Mouse (Mus musculus): Measurements from ENCODE around the gene Ubash3b. TPM values are rescaled to one million over a fixed set of nuclear protein-coding genes. Genes with fewer than 3 reads are reported as not detected.

The Ubash3b gene
- polyA plus RNA-seq, 1 experiment from 2014 or later = 12.1 TPM

- 90% methylated on average over 9 of the region's 9 CpGs for WGBS
These were observed 26.0 kb upstream of the Ubash3b start for GRCm38 (mm10) chr9:41187498-41187897.

GRCm38 (mm10) chr9:41185331-41185730 is 23.8 kb upstream of the Ubash3b start:
- Histone ChIP-seq H3K9me3 (no peaks in the 10 kb centered on the region), H3K4me2 (replicated peaks) (no peak overlapping the region), H3K4me1 (replicated peaks) (0 out of 2 replicates have a peak, but pooled peaks cover 5% of the 10 kb centered on the region), H3K9ac (replicated peaks) (no peak overlapping the region), H3K27ac (no peak overlapping the region), H3K36me3 (no peaks in the 10 kb centered on the region), H3K4me3 (replicated peaks) (no peak overlapping the region), H3K27me3 (no peaks in the 10 kb centered on the region)
- WGBS = 62% methylated on average over 9 of the region's 9 CpGs
- no peak for ATAC-seq

More at GRCm38 (mm10) chr9:41187498-41187897, 26.0 kb upstream of the Ubash3b start:
- H3K9ac ChIP-seq (replicated peaks) = no peak overlapping the region
- no peaks in the 10 kb centered on the region for H3K36me3 ChIP-seq
- no peaks in the 10 kb centered on the region for H3K27me3 ChIP-seq
- no peak overlapping the region for H3K27ac ChIP-seq
- peaks cover 12% of the 10 kb centered on the region; the same call in 1 of the 2 replicates for H3K4me1 ChIP-seq (replicated peaks)
- no peak overlapping the region for H3K4me3 ChIP-seq (replicated peaks)
- ATAC-seq = no peak
- H3K4me2 ChIP-seq (replicated peaks) = no peak overlapping the region
- H3K9me3 ChIP-seq = no peaks in the 10 kb centered on the region

- Histone ChIP-seq H3K9ac (replicated peaks) (no peak overlapping the region), H3K27ac (no peak overlapping the region), H3K9me3 (no peaks in the 10 kb centered on the region), H3K27me3 (no peaks in the 10 kb centered on the region), H3K4me1 (replicated peaks) (0 out of 2 replicates have a peak, but pooled peaks cover 5% of the 10 kb centered on the region), H3K4me2 (replicated peaks) (no peak overlapping the region), H3K36me3 (no peaks in the 10 kb centered on the region), H3K4me3 (replicated peaks) (no peak overlapping the region)
- ATAC-seq = peak; percentile 66
These were observed 21.1 kb upstream of the Ubash3b start for GRCm38 (mm10) chr9:41182550-41182949.

GRCm38 (mm10) chr9:41181803-41182202 is 20.3 kb upstream of the Ubash3b start:
- no peak for ATAC-seq
- H3K4me1 ChIP-seq (replicated peaks) = 0 out of 2 replicates have a peak, but pooled peaks cover 5% of the 10 kb centered on the region
- no peaks in the 10 kb centered on the region for H3K9me3 ChIP-seq
- no peak overlapping the region for H3K9ac ChIP-seq (replicated peaks)
- no peak overlapping the region for H3K4me2 ChIP-seq (replicated peaks)
- H3K36me3 ChIP-seq = no peaks in the 10 kb centered on the region
- 85% methylated on average over 8 of the region's 8 CpGs for WGBS
- no peak overlapping the region for H3K27ac ChIP-seq
- H3K27me3 ChIP-seq = no peaks in the 10 kb centered on the region
- H3K4me3 ChIP-seq (replicated peaks) = no peak overlapping the region

GRCm38 (mm10) chr9:41181372-41181771 is 19.9 kb upstream of the Ubash3b start:
- Histone ChIP-seq H3K9me3 (no peaks in the 10 kb centered on the region), H3K4me3 (replicated peaks) (no peak overlapping the region), H3K9ac (replicated peaks) (no peak overlapping the region), H3K36me3 (no peaks in the 10 kb centered on the region), H3K27ac (no peak overlapping the region), H3K4me1 (replicated peaks) (0 out of 2 replicates have a peak, but pooled peaks cover 5% of the 10 kb centered on the region), H3K4me2 (replicated peaks) (no peak overlapping the region), H3K27me3 (no peaks in the 10 kb centered on the region)
- WGBS = 90% methylated on average over 9 of the region's 9 CpGs
- ATAC-seq = no peak

- Histone ChIP-seq H3K36me3 (no peaks in the 10 kb centered on the region), H3K9me3 (no peaks in the 10 kb centered on the region), H3K27me3 (no peaks in the 10 kb centered on the region), H3K27ac (no peak overlapping the region), H3K9ac (replicated peaks) (no peak overlapping the region), H3K4me2 (replicated peaks) (no peak overlapping the region), H3K4me1 (replicated peaks) (peaks cover 3% of the 10 kb centered on the region; the same call in 1 of the 2 replicates), H3K4me3 (replicated peaks) (no peak overlapping the region)
- WGBS = 89% methylated on average over 5 of the region's 5 CpGs
- no peak for ATAC-seq
These were observed 17.6 kb upstream of the Ubash3b start for GRCm38 (mm10) chr9:41179056-41179455.

GRCm38 (mm10) chr9:41173158-41173557 is 11.7 kb upstream of the Ubash3b start:
- H3K27me3 ChIP-seq = no peaks in the 10 kb centered on the region
- H3K9me3 ChIP-seq = no peaks in the 10 kb centered on the region
- peaks cover 3% of the 10 kb centered on the region; the same call in 1 of the 2 replicates for H3K4me1 ChIP-seq (replicated peaks)
- no peak overlapping the region for H3K27ac ChIP-seq
- no peak for ATAC-seq
- H3K9ac ChIP-seq (replicated peaks) = no peak overlapping the region
- no peaks in the 10 kb centered on the region for H3K36me3 ChIP-seq
- WGBS = 81% methylated on average over 3 of the region's 3 CpGs
- no peak overlapping the region for H3K4me3 ChIP-seq (replicated peaks)
- H3K4me2 ChIP-seq (replicated peaks) = no peak overlapping the region

- H3K9ac ChIP-seq (replicated peaks) = no peak overlapping the region
- no peak for ATAC-seq
- H3K27me3 ChIP-seq = no peaks in the 10 kb centered on the region
- H3K4me2 ChIP-seq (replicated peaks) = no peak overlapping the region
- WGBS = 93% methylated on average over 8 of the region's 8 CpGs
- peaks cover 3% of the 10 kb centered on the region; the same call in 1 of the 2 replicates for H3K4me1 ChIP-seq (replicated peaks)
- no peak overlapping the region for H3K4me3 ChIP-seq (replicated peaks)
- no peaks in the 10 kb centered on the region for H3K9me3 ChIP-seq
- H3K36me3 ChIP-seq = no peaks in the 10 kb centered on the region
- H3K27ac ChIP-seq = no peak overlapping the region
These were observed 10.9 kb upstream of the Ubash3b start for GRCm38 (mm10) chr9:41172426-41172825.

- no peaks in the 10 kb centered on the region for H3K27me3 ChIP-seq
- peaks cover 3% of the 10 kb centered on the region; the same call in 1 of the 2 replicates for H3K4me1 ChIP-seq (replicated peaks)
- no peak overlapping the region for H3K4me2 ChIP-seq (replicated peaks)
- H3K9ac ChIP-seq (replicated peaks) = no peak overlapping the region
- no peaks in the 10 kb centered on the region for H3K36me3 ChIP-seq
- ATAC-seq = no peak
- WGBS = 83% methylated on average over 8 of the region's 8 CpGs
- no peak overlapping the region for H3K4me3 ChIP-seq (replicated peaks)
- H3K9me3 ChIP-seq = no peaks in the 10 kb centered on the region
- no peak overlapping the region for H3K27ac ChIP-seq
These were observed 8.5 kb upstream of the Ubash3b start for GRCm38 (mm10) chr9:41170026-41170425.

- WGBS = 76% methylated on average over 2 of the region's 2 CpGs
- H3K4me3 ChIP-seq (replicated peaks) = no peak overlapping the region
These were observed 7.2 kb upstream of the Ubash3b start for GRCm38 (mm10) chr9:41168656-41169055.

GRCm38 (mm10) chr9:41168206-41168605 is 6.7 kb upstream of the Ubash3b start:
- H3K4me2 ChIP-seq (replicated peaks) = no peak overlapping the region

More at GRCm38 (mm10) chr9:41168656-41169055, 7.2 kb upstream of the Ubash3b start:
- Histone ChIP-seq H3K9ac (replicated peaks) (no peak overlapping the region), H3K9me3 (no peaks in the 10 kb centered on the region), H3K4me1 (replicated peaks) (no peaks in the 10 kb centered on the region), H3K4me2 (replicated peaks) (no peak overlapping the region), H3K36me3 (no peaks in the 10 kb centered on the region), H3K27me3 (no peaks in the 10 kb centered on the region), H3K27ac (no peak overlapping the region)
- no peak for ATAC-seq

GRCm38 (mm10) chr9:41166886-41167285 is 5.4 kb upstream of the Ubash3b start:
- no peaks in the 10 kb centered on the region for H3K4me1 ChIP-seq (replicated peaks)
- H3K4me2 ChIP-seq (replicated peaks) = no peak overlapping the region
- WGBS = 51% methylated on average over 9 of the region's 10 CpGs
- no peaks in the 10 kb centered on the region for H3K36me3 ChIP-seq
- H3K27ac ChIP-seq = no peak overlapping the region
- H3K4me3 ChIP-seq (replicated peaks) = no peak overlapping the region
- no peak for ATAC-seq
- no peak overlapping the region for H3K9ac ChIP-seq (replicated peaks)
- no peaks in the 10 kb centered on the region for H3K9me3 ChIP-seq
- no peaks in the 10 kb centered on the region for H3K27me3 ChIP-seq

More at GRCm38 (mm10) chr9:41168206-41168605, 6.7 kb upstream of the Ubash3b start:
- H3K9ac ChIP-seq (replicated peaks) = no peak overlapping the region
- H3K27me3 ChIP-seq = no peaks in the 10 kb centered on the region
- no peak overlapping the region for H3K4me3 ChIP-seq (replicated peaks)
- H3K27ac ChIP-seq = no peak overlapping the region
- ATAC-seq = no peak
- no peaks in the 10 kb centered on the region for H3K36me3 ChIP-seq
- no peaks in the 10 kb centered on the region for H3K4me1 ChIP-seq (replicated peaks)
- 95% methylated on average over 6 of the region's 6 CpGs for WGBS
- H3K9me3 ChIP-seq = no peaks in the 10 kb centered on the region

- WGBS = 80% methylated on average over 4 of the region's 4 CpGs
- no peak overlapping the region for H3K27ac ChIP-seq
- ATAC-seq = no peak
- no peak overlapping the region for H3K4me2 ChIP-seq (replicated peaks)
- H3K4me3 ChIP-seq (replicated peaks) = no peak overlapping the region
- peaks cover 15% of the 10 kb centered on the region for H3K4me1 ChIP-seq (replicated peaks)
- no peaks in the 10 kb centered on the region for H3K9me3 ChIP-seq
- no peaks in the 10 kb centered on the region for H3K36me3 ChIP-seq
- no peak overlapping the region for H3K9ac ChIP-seq (replicated peaks)
- peaks cover 12% of the 10 kb centered on the region; the same call in 1 of the 2 replicates for H3K27me3 ChIP-seq
These were observed 866 bp upstream of the Ubash3b start for GRCm38 (mm10) chr9:41162363-41162762.
